Mouse (Mus musculus): ENCODE measurements at regions not wholly inside any gene's neighbourhood (a gene's known extent, or its start where the extent isn't known, plus 50 kb on each side); places are given as distances from the start of the nearest gene placed in this dataset.

DNA sequence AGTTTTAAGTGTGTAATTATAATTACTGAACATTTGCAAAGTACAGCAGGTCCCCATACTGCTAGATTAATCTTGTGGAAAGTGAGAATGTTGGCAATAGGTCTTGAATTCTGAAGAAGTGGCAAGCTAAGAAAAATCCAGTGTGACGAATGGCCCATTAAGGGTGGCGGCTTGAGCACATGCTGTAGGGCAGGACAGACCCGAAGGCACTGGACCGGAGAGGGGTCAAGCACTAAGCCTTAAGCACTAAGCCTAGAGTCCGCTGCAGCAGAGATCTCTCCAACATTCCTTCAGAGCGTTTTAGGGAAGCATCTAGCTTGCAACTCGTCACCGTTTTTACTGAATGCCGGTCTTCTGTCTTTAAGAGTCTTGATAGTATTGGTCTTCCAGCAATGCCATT lies 105.6 kb downstream of the Aldh8a1 start:
- no peak for DNase-seq (ENCODE audit: low spot score in 2 of 2)

- DNase-seq (ENCODE audit: low spot score in 2 of 2) = no peak
Observed at GRCm38 (mm10) chr10:21483373-21483772, 106.3 kb downstream of the Aldh8a1 start.

DNA sequence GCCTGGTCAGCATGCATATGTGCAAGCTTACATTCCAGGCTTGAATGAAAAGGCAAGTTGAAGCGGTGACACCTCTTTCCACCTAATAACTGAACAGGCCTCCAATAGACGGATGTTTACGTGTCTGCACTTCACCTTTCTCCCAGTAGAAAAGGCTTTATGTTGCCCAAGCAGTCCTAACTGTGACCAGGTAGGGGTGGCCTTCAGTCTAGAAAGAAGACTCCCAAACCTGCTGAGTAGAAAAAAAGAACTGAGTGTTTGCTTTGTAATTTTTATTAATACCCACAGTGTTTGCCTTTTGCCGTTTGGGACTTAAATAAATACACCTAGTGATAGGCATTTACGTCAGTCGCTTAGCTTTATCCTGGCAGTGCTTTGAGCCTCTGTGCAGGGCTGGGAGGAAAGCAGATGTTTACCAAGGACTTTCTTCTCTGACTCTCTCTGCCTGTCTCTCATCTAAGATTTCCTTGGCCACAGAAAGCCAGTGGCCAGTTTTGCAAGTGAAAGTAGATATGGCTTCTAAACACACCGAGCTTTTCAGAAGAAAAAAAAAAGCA lies 104.5 kb upstream of the 1700020N01Rik start:
- DNase-seq (ENCODE audit: low spot score in 2 of 2) = no peak

DNA sequence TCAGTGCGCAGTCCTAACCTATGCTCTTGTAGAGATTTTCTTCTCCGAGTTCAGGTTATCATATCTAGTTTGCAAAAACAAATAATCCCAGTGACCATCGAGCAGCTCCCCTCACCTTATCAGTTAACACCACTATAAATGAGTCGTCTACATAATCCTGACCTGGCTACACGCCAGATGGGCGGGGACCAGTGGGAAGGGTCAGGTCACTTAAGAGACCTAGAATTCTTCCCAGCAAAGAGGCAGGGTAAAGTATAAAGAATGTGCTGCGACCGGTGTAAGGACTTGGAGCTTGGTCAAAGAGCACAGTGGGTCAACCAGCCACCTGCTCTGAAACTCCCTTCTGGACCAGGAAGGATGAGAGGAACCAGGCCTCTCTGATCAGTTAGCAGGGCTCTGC lies 102.0 kb upstream of the 1700020N01Rik start:
- DNase-seq (ENCODE audit: low spot score in 2 of 2) = no peak

DNA sequence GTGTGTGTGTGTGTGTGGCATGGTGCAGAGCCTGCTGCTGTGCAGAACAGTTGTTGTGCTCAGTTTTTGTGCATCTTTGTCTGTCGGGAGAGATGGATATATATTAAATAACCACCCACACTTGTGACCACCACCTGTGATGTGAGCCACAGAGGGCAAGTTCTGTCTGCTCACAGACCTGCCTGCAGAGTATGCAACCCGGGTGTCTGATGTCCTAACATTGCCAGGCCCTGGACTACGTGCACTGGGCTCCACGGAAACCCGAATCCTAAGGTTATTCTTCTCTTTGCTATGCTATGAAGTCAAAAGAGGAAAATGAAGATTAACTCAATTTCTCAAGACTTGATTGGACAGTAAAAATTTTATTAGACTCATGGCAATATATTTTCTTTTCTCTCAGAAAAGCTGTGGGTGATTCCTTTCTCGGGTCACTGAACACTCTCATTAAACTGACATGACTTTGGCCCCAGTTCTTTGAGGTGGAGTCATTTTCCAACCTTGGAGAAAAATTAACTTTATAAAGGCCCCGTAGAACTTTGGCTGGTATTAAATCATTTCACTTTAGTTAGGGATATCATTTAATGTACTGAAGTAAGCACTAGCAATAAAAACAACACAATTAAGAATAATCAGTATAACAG lies 100.6 kb upstream of the 1700020N01Rik start:
- no peak for DNase-seq (ENCODE audit: low spot score in 2 of 2)

- DNase-seq (ENCODE audit: low spot score in 2 of 2) = no peak
Observed at GRCm38 (mm10) chr10:21494536-21494935, 98.4 kb upstream of the 1700020N01Rik start.

- DNase-seq (ENCODE audit: low spot score in 2 of 2) = no peak
Observed at GRCm38 (mm10) chr10:21497110-21497509, 95.8 kb upstream of the 1700020N01Rik start.

- DNase-seq (ENCODE audit: low spot score in 2 of 2) = no peak
Observed at GRCm38 (mm10) chr10:21498143-21498542, 94.8 kb upstream of the 1700020N01Rik start.

GRCm38 (mm10) chr10:21501658-21502057 lies 91.3 kb upstream of the 1700020N01Rik start:
- no peak for DNase-seq (ENCODE audit: low spot score in 2 of 2)

GRCm38 (mm10) chr10:21504431-21504830 lies 88.5 kb upstream of the 1700020N01Rik start:
- no peak for DNase-seq (ENCODE audit: low spot score in 2 of 2)

DNA sequence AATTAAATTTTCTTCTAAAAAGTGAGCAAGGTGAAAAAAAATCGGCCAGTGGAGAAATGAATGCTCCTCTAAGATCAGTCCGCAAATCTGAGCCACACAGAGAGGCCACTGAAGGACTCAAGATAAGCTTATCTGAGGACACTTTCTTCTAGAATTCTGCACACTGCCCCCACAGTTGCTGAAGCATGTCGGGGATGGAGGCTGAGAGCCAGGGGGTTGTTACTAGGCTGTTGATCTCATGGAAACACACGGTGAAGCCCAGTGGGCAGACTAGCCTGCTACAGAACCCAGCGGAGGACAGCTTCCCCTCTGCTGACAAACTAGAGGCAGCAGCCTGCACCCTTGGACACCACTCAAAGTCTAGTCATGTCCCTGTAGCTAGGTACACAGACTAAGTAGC lies 81.6 kb upstream of the 1700020N01Rik start:
- no peak for DNase-seq (ENCODE audit: low spot score in 2 of 2)

GRCm38 (mm10) chr10:21512486-21512885 lies 80.5 kb upstream of the 1700020N01Rik start:
- DNase-seq (ENCODE audit: low spot score in 2 of 2) = no peak

- no peak for DNase-seq (ENCODE audit: low spot score in 2 of 2)
Observed at GRCm38 (mm10) chr10:21517721-21518120, 75.2 kb upstream of the 1700020N01Rik start.

DNA sequence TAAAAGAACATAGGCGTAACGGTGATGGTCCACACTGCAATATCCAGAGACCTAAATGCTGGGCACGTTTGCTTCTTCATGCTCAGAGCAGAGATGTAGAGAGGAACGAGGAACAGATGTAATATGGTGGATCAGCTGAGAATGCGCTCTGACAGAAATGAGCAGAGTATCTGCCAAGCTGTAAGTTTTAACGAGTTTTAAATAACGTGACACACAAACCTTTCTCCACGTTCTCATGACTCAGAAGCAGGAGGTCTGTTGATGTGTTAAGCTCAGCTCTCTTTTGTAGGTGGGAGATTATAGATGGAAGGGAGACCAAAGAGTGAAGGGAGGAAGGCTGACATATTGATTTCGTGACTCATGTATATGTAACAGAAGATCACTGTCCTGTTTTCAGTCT lies 72.1 kb upstream of the 1700020N01Rik start:
- no peak for DNase-seq (ENCODE audit: low spot score in 2 of 2)

DNA sequence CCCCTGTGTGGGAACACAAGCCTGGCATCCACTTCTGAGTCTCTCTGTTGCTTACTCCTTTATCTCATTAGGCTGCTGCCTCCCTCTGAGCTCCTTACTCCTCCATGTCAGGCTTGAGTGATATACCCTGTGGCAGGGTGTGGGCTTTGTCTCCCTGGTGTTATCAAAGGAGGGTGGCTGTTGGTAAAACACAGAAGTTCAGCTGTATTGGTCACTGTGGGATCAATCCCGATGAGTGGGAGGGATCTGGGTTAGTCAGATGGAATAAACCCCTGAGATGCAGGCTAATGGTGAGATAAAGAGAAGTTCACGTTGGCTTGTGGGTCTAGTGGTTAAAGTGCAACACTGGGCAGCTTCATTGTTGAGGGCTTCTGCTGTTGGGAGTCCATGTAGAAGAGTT lies 67.4 kb upstream of the 1700020N01Rik start:
- no peak for DNase-seq (ENCODE audit: low spot score in 2 of 2)

GRCm38 (mm10) chr10:21528396-21528795 lies 64.5 kb upstream of the 1700020N01Rik start:
- no peak for DNase-seq (ENCODE audit: low spot score in 2 of 2)

- no peak for DNase-seq (ENCODE audit: low spot score in 2 of 2)
Observed at GRCm38 (mm10) chr10:21529098-21529749, 63.7 kb upstream of the 1700020N01Rik start.

GRCm38 (mm10) chr10:21532142-21532541 lies 60.8 kb upstream of the 1700020N01Rik start:
- no peak for DNase-seq (ENCODE audit: low spot score in 2 of 2)

GRCm38 (mm10) chr10:21535631-21536030 lies 57.3 kb upstream of the 1700020N01Rik start:
- DNase-seq (ENCODE audit: low spot score in 2 of 2) = no peak

GRCm38 (mm10) chr10:21538481-21538880 lies 54.5 kb upstream of the 1700020N01Rik start:
- DNase-seq (ENCODE audit: low spot score in 2 of 2) = no peak
